Mouse (Mus musculus): Measurements from ENCODE around the gene Gm4763.
A peak's percentile ranks its signal among the peaks of the same experiment; 100 is the strongest.
"Not testable (repeated sequence)": the region's sequence is repeated elsewhere in the genome, so short reads cannot be mapped to it uniquely, and the experiment has no call there.

Gene Gm4763

GRCm38 (mm10) chr7:24726808-24727207 is at the start of gene Gm4763:
Gene Gm4763, minus strand, starts transcription at chr7:24726908.
- DNase-seq = not testable (repeated sequence)

GRCm38 (mm10) chr7:24776145-24776544 is 49.4 kb upstream of the Gm4763 start:
- no peak for DNase-seq

DNA sequence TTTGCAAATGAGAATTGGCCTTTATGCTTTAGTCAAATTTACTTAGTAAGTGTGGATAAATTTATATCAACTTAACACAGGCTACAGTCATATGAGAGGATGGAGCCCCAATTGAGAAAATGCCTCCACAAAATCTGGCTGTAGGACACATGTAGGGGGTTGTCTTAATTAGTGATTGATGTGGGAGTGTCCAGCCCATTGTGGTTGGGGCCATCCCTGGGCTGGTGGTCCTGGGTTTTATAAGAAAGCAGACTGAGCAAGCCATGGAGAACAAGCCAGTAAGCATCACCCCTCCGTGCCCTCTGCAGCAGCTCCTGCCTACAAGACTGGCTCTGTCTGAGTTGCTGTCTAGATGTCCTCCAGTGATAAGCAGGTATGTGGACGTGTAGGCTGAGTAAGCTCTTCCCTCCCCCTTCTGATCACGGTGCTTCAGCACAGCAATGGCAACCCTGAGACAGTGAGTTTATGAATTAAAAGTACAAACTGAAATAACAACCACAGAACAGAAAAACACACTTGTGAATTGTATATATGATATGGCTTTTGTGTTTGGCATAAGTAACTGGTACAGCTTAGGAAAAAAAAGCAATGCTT is 47.3 kb upstream of the Gm4763 start:
- no peak for DNase-seq

DNA sequence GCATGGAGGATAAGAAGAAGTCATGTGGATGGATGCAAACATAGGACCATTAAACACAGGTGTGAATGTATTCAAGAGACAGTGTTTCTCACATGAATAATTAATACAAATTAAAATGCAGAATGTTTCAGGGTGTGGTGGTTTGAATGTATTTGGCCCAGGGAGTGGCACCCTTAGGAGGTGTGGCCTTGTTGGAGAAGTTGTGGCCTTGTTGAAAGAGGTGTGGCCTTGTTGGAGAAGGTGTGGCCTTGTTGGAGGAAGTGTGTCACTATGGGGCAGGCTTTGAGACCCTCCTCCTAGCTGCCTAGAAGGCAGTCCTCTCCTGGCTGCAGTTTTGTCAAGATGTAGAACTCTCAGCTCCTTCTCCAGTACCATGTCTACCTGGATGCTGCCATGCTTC is 44.7 kb upstream of the Gm4763 start:
- no peak for DNase-seq

DNA sequence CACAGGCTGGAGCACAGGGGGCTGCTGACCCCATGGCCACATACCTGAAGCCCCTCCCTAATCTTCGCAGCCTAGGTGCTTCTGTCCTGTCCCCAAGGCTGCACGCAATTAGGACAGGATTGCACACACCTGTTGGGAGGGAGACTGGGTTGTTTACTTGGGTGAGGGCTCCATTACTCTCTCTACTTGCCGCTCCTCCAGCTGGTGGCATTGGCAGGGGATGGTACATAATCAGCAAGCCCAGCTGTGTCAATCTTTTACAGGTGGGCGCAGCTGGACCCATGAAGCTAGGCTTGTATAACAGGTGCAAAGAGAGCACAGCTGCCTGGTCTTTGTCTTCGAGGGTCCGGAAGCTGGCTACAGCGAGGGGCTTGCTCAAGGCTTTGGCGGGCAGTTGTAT is 35.9 kb upstream of the Gm4763 start:
- DNase-seq = no peak

DNA sequence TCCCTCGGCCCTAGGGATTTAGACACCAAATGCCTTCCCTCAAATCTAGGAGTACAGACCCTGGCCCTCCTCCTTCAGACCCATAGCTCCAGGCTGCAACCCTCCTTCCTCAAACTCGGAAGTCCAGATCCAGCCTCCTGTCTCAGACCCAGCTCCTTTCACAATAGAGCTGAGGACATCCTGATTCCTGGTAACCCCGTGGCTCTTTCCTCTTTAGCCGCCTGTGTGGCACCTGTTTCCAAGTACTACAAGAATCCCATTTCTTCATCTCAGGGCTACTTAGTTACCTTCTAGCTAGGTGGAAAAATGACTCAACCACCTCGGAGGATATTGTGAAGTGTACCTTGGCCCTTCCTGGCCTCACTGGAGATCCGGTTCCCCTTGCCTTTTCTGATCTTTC is 34.5 kb upstream of the Gm4763 start:
- no peak for DNase-seq

GRCm38 (mm10) chr7:24760211-24760610 is 33.5 kb upstream of the Gm4763 start, which contains the start of gene Cd177:
Gene Cd177, minus strand, starts transcription at chr7:24760311.
- no peak for DNase-seq

DNA sequence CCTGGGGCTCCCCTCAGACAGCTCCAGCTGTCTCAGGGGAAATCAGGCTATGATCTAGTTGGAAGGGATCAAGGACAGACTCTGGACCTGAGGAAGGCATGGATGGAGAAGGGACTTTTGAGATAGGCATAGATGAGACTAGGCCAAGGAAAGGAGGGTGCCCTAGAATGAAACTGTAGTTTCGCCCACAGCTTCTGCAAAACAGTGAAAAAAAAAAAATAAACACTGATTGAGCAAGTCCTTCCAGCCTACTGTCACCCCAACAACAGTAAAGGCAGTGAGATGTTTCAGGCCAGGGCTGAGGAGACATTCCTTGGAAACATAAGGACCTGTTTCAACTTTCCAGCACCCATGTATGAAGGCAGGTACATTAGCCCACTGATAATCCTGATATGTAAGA is 31.8 kb upstream of the Gm4763 start:
- no peak for DNase-seq

DNA sequence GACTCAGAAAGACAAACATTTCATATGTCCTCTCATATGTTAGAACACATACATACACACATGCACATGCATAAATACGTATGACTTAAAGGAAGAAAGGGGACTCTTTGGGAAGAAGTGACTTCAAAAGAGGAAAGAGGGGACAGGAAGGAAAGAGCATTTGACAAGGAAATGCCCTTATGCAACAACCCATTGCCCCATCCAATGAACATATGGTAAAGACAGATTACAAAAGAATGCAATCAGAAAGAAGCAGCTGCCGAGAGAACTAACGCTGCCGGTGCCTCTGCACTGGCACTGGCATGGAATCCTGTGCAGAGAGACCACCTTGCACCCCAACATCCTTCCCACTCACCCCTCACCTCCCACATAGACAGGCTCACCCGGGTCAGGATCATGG is 26.8 kb upstream of the Gm4763 start:
- no peak for DNase-seq

GRCm38 (mm10) chr7:24751610-24752009 is 24.9 kb upstream of the Gm4763 start:
- DNase-seq = no peak

- DNase-seq = no peak
These were observed 24.0 kb upstream of the Gm4763 start for GRCm38 (mm10) chr7:24750695-24751094.

GRCm38 (mm10) chr7:24735970-24736670 is 9.4 kb upstream of the Gm4763 start:
- peak; percentile 23 for DNase-seq

DNA sequence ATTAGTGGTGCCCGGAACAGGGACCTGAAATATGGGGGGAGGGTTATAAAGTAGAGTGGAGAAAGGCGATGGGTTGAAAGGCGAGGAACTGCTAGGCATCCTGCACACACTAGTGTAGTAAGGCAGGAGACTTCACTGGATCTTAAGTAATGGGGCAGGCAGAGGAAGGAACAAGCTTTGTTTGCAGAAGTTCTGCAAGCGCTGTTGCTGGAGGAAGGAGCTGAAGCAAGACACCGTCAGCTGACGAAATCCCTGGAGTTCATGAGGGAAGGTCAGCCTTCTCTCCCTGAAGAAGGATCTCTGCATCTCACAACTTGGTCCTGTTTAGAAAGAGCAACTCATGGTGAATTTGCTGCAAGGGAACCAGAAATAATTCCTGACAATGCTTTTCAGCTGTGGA is 11.7 kb downstream of the Gm4763 start:
- DNase-seq = peak; percentile 21

- DNase-seq = no peak
These were observed 17.8 kb downstream of the Gm4763 start, which contains the start of gene BC049730 for GRCm38 (mm10) chr7:24708832-24709292. Gene BC049730, plus strand, starts transcription at chr7:24709242.

DNA sequence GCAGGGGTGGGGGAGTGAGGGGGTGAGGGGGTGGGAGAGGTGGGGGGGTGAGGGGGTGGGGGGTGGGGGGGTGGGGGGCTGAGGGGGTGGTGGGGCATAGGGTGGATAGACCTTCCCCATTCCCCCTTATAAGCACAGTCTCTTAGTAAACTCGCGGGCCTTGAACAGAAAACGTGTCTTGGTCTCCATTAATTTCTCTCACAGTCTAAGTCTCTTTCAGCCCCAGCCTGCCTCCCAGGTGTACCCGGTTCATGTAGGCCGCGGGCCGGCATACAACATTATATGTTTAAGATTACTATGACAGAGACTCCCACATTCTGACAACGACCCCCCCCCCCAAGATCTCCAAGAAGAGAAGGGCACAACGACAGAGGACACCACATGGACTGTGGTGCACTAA is 23.9 kb downstream of the Gm4763 start:
- not testable (repeated sequence) for DNase-seq

- DNase-seq = not testable (repeated sequence)
These were observed 28.8 kb downstream of the Gm4763 start for GRCm38 (mm10) chr7:24697891-24698290.

- not testable (repeated sequence) for DNase-seq
These were observed 34.0 kb downstream of the Gm4763 start for GRCm38 (mm10) chr7:24692693-24693092.

- DNase-seq = not testable (repeated sequence)
These were observed 39.2 kb downstream of the Gm4763 start for GRCm38 (mm10) chr7:24687519-24687918.

DNA sequence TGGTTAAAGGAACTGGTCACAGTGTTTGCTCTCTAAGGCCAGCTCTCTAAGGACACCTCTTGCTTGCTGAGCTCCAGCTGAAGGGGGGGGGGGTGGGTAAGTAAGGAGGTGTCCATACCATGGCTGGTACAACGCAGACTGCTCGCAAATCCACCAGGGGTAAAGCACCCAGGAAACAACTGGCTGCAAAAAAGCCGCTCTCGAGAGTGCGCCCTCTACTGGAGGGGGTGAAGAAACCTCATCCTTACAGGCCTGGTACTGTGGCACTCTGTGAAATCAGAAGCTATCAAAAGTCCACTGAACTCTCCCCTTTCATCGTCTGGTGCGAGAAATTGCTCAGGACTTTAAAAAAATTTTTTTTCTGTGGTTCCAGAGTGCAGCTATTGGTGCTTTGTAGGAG is 42.6 kb downstream of the Gm4763 start:
- DNase-seq = not testable (repeated sequence)

DNA sequence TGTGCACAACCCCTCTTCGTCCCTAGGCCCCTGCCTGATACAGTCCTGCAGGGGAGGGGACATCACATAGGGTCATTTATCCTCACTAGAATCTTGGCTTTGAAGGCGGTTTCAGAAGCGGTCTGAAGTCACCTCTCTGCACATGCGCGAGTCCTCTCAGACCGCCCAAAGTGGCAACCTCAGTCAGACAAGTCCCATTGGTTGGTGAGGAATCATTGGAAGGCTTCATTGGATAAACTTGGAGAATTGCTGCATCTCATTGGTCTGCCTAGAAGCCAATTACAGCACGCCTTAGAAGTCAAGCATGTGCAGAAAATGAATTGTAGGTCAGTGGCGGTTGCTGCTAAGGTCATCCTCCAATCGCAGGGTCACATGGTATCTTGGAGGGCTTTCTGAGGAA is 50.1 kb downstream of the Gm4763 start, which contains the start of gene Tex101:
Gene Tex101, minus strand, starts transcription at position 101 of the 400 bp plus-strand sequence.
- no peak for DNase-seq

DNA sequence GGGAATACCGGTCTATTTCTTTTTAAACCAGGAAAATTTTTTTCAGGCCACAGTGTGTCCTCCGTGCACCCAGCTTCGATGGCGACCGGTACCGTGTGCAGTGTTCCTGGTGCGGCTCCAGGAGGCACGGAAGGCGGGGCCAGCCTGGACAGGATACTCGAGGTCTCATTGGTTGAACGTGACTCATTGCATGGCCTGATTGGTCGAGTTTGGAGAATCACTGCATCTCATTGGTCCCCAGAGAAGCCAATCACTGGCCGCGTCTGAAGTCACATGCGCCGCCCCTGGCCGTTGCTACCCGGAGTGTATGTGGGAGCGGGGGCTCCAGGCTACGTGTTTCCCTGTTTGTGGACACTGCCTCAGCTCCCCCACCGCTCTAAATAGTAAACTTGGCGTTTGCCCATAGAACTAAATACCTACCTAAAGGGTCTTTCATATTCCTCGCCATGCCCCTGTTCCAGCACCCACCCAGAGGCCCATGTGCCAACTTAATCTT is 54.7 kb downstream of the Gm4763 start:
- no peak for DNase-seq

All from lung, postnatal 36 days (tissue).